Mouse (Mus musculus) cerebellum, adult 9-11 months (tissue): Measurements from ENCODE around the gene Uspl1.

Source experiments
- DNase-seq: peaks from one replicate; pipeline ENCODE4 v3.0.0; 2022

The Uspl1 gene

GRCm38 (mm10) chr5:149168816-149169215 is 15.3 kb upstream of the Uspl1 start:
- no peak for DNase-seq

- no peak for DNase-seq
These were observed 13.1 kb upstream of the Uspl1 start for GRCm38 (mm10) chr5:149170841-149171588.

GRCm38 (mm10) chr5:149172246-149172645 is 11.9 kb upstream of the Uspl1 start:
- DNase-seq, result no peak

- no peak for DNase-seq
These were observed 9.6 kb upstream of the Uspl1 start for GRCm38 (mm10) chr5:149174527-149174926.

- DNase-seq, result no peak
These were observed 8.4 kb upstream of the Uspl1 start for GRCm38 (mm10) chr5:149175736-149176135.

GRCm38 (mm10) chr5:149178095-149178494 is 6.1 kb upstream of the Uspl1 start:
- no peak for DNase-seq

GRCm38 (mm10) chr5:149179826-149180225 is 4.3 kb upstream of the Uspl1 start:
- DNase-seq, result no peak

- peak; percentile 33 for DNase-seq
These were observed 1.8 kb upstream of the Uspl1 start for GRCm38 (mm10) chr5:149182186-149182870.

- no peak for DNase-seq
These were observed 1.0 kb upstream of the Uspl1 start for GRCm38 (mm10) chr5:149183122-149183521.

GRCm38 (mm10) chr5:149183721-149184103 is 438 bp upstream of the Uspl1 start:
- no peak for DNase-seq

- DNase-seq, result no peak
These were observed 665 bp downstream of the Uspl1 start for GRCm38 (mm10) chr5:149184844-149185186.

GRCm38 (mm10) chr5:149185806-149186205 is 1.7 kb downstream of the Uspl1 start:
- no peak for DNase-seq

- DNase-seq, result no peak
These were observed 6.0 kb downstream of the Uspl1 start for GRCm38 (mm10) chr5:149190160-149190559.

- no peak for DNase-seq
These were observed 12.5 kb downstream of the Uspl1 start for GRCm38 (mm10) chr5:149196611-149197010.

GRCm38 (mm10) chr5:149198782-149199181 is 14.6 kb downstream of the Uspl1 start:
- no peak for DNase-seq

- DNase-seq, result no peak
These were observed 18.8 kb downstream of the Uspl1 start for GRCm38 (mm10) chr5:149202941-149203340.

- DNase-seq, result no peak
These were observed 19.7 kb downstream of the Uspl1 start for GRCm38 (mm10) chr5:149203796-149204375.

- no peak for DNase-seq
These were observed 20.7 kb downstream of the Uspl1 start for GRCm38 (mm10) chr5:149204822-149205221.

GRCm38 (mm10) chr5:149205265-149205664 is 21.1 kb downstream of the Uspl1 start:
- no peak for DNase-seq

- DNase-seq, result no peak
These were observed 22.1 kb downstream of the Uspl1 start for GRCm38 (mm10) chr5:149206286-149206685.

- no peak for DNase-seq
These were observed 23.5 kb downstream of the Uspl1 start for GRCm38 (mm10) chr5:149207661-149208060.

- DNase-seq, result no peak
These were observed 24.6 kb downstream of the Uspl1 start for GRCm38 (mm10) chr5:149208776-149209175.

- DNase-seq, result no peak
These were observed 25.2 kb downstream of the Uspl1 start for GRCm38 (mm10) chr5:149209328-149209727.

- no peak for DNase-seq
These were observed 26.9 kb downstream of the Uspl1 start for GRCm38 (mm10) chr5:149211041-149211440.
